Mouse (Mus musculus) cerebellum, adult 2 months (tissue): ENCODE measurements around the gene Rbm42.

Experiments used
- CTCF ChIP-seq: fragments of 200-500 bp; IDR thresholded peaks from 2 replicates; pipeline ENCODE4 v1.5.1; 2011; ENCODE audit warnings: low read depth, mild to moderate bottlenecking, control low read depth, low read length, moderate library complexity, borderline replicate concordance; ENCODE audit not compliant: insufficient read depth
- POLR2A ChIP-seq: fragments of 200-500 bp; IDR thresholded peaks from 2 replicates; pipeline ENCODE4 v1.6.1; 2011; ENCODE audit warnings: low read length, control low read depth, borderline replicate concordance; ENCODE audit not compliant: insufficient read depth

GRCm38 (mm10) chr7:30698101-30698500, 48.0 kb upstream of the Rbm42 start:
- TF ChIP-seq CTCF (no peak), POLR2A (no peak)
